Mouse (Mus musculus) forebrain, embryonic 11.5 days (tissue): ENCODE measurements around the gene Gatad2b. TPM values are rescaled to one million over a fixed set of nuclear protein-coding genes. Genes with fewer than 3 reads are reported as not detected.
"Not testable (repeated sequence)": the region's sequence is repeated elsewhere in the genome, so short reads cannot be mapped to it uniquely, and the experiment has no call there.

ENCODE experiments used
- ATAC-seq: fragments of 200-750 bp; cut with Nextera tagmentation; replicated peaks from 2 replicates; pipeline ENCODE4 v1.8.0; 2017; ENCODE audit warnings: moderate TSS enrichment; ENCODE audit not compliant: low FRiP score
- DNase-seq: peaks from one replicate; pipeline ENCODE4 v3.0.0-alpha.2; 2017; ENCODE audit warnings: low spot score
- H3K27ac ChIP-seq: fragments of 300-500 bp; sonication (generic); 2 replicates; pipeline ENCODE4 v1.5.1; 2014; ENCODE audit warnings: low read depth, low read length
- H3K27me3 ChIP-seq: fragments of 300-500 bp; sonication (generic); 2 replicates; pipeline ENCODE4 v1.6.1; 2014; ENCODE audit warnings: mild to moderate bottlenecking, low read length, mixed read lengths; ENCODE audit not compliant: control insufficient read depth, insufficient read depth
- H3K36me3 ChIP-seq: fragments of 300-500 bp; sonication (generic); 2 replicates; pipeline ENCODE4 v1.6.1; 2014; ENCODE audit warnings: mild to moderate bottlenecking, low read length, moderate library complexity, mixed read lengths; ENCODE audit not compliant: control insufficient read depth, insufficient read depth
- H3K4me1 ChIP-seq: fragments of 300-500 bp; sonication (generic); replicated peaks from 2 replicates; pipeline ENCODE4 v1.6.1; 2014; ENCODE audit warnings: low read length, mixed read lengths; ENCODE audit not compliant: control insufficient read depth, insufficient read depth
- H3K4me2 ChIP-seq: fragments of 300-500 bp; sonication (generic); 2 replicates; pipeline ENCODE4 v1.6.1; 2014; ENCODE audit warnings: low read depth, mild to moderate bottlenecking, low read length, moderate library complexity, mixed read lengths; ENCODE audit not compliant: severe bottlenecking
- H3K4me3 ChIP-seq: fragments of 300-500 bp; sonication (generic); 2 replicates; pipeline ENCODE4 v1.5.1; 2014; ENCODE audit warnings: low read depth, low read length
- H3K9ac ChIP-seq: fragments of 300-500 bp; sonication (generic); 2 replicates; pipeline ENCODE4 v1.6.1; 2014; ENCODE audit warnings: low read length
- H3K9me3 ChIP-seq: fragments of 300-500 bp; sonication (generic); 2 replicates; pipeline ENCODE4 v1.6.1; 2016; ENCODE audit warnings: low read length, mixed read lengths; ENCODE audit not compliant: control insufficient read depth
- WGBS: fragments of 180-500 bp; shearing (Covaris S2); extraction: QIAGEN DNeasy Blood & Tissue Kit; methylation state at CpG from one replicate; pipeline ENCODE4 v1.1.7; 2014; 5-methylcytosine and 5-hydroxymethylcytosine counted together
- polyA plus RNA-seq: library from polyadenylated mRNA; unstranded; fragments of >200 nt; fragmentation: Nextera tagmentation; extraction: Ambion mirVana; gene quantifications from 2 replicates; pipeline ENCODE4 v1.2.1, GENCODE M21; 2014

Gatad2b gene
- polyA plus RNA-seq: 12.9 and 14.3 TPM in 2 replicates

GRCm38 (mm10) chr3:90292345-90293275 is at the start of gene Gatad2b:
TSS of gene Gatad2b (plus strand) at chr3:90293178.
- H3K9me3 ChIP-seq: no peaks in the 10 kb centered on the region
- DNase-seq (peak; percentile 98), ATAC-seq (peak; percentile 99)
- peak within 1 kb of the TSS; percentile 81 for H3K9ac ChIP-seq
- under 1% methylated on average over 47 of the region's 47 CpGs for WGBS
- H3K36me3 ChIP-seq: no peaks in the 10 kb centered on the region
- H3K27ac ChIP-seq: peak within 1 kb of the TSS; percentile 97
- no peaks in the 10 kb centered on the region for H3K27me3 ChIP-seq
- H3K4me2 ChIP-seq: peak within 1 kb of the TSS; percentile 71
- no peaks in the 10 kb centered on the region; the same call in 1 of the 2 replicates for H3K4me1 ChIP-seq
- peak within 1 kb of the TSS; percentile 56 for H3K4me3 ChIP-seq

- no peaks in the 10 kb centered on the region for H3K27me3 ChIP-seq
- no peak overlapping the region for H3K4me3 ChIP-seq
- H3K4me1 ChIP-seq: peaks cover 11% of the 10 kb centered on the region
- no peak overlapping the region for H3K27ac ChIP-seq
- no peak overlapping the region for H3K4me2 ChIP-seq
- no peaks in the 10 kb centered on the region for H3K36me3 ChIP-seq
- no peak overlapping the region for H3K9ac ChIP-seq
- WGBS: 75% methylated on average over 2 of the region's 2 CpGs
- no peak for ATAC-seq
- no peak for DNase-seq
- no peaks in the 10 kb centered on the region for H3K9me3 ChIP-seq
These were observed 47.6 kb upstream of the Gatad2b start for GRCm38 (mm10) chr3:90245406-90245805.

- H3K9ac ChIP-seq: peak overlapping the region; percentile 51
- peak; percentile 14 for ATAC-seq
- H3K4me2 ChIP-seq: peak overlapping the region; percentile 50
These were observed 45.4 kb upstream of the Gatad2b start for GRCm38 (mm10) chr3:90247630-90247959.

GRCm38 (mm10) chr3:90247960-90248745 is 44.8 kb upstream of the Gatad2b start, which contains the start of gene Slc39a1:
TSS of gene Slc39a1 (plus strand) at chr3:90248172.
- peak; percentile 97 for DNase-seq
- peak within 1 kb of the TSS; percentile 96 for H3K4me2 ChIP-seq
- no peaks in the 10 kb centered on the region for H3K9me3 ChIP-seq
- no peaks in the 10 kb centered on the region; the same call in 1 of the 2 replicates for H3K36me3 ChIP-seq
- H3K9ac ChIP-seq: peak within 1 kb of the TSS; percentile 75
- WGBS: under 1% methylated on average over 42 of the region's 44 CpGs
- peak within 1 kb of the TSS; percentile 74 for H3K27ac ChIP-seq
- H3K27me3 ChIP-seq: no peaks in the 10 kb centered on the region
- H3K4me1 ChIP-seq: peaks cover 9% of the 10 kb centered on the region
- ATAC-seq: peak; percentile 94
- H3K4me3 ChIP-seq: peak within 1 kb of the TSS; percentile 55

More at GRCm38 (mm10) chr3:90247630-90247959, 45.4 kb upstream of the Gatad2b start:
- DNase-seq: no peak
- no peaks in the 10 kb centered on the region for H3K27me3 ChIP-seq
- H3K27ac ChIP-seq: peak overlapping the region; percentile 74
- peak overlapping the region; percentile 55 for H3K4me3 ChIP-seq
- no peaks in the 10 kb centered on the region; the same call in 1 of the 2 replicates for H3K36me3 ChIP-seq
- H3K4me1 ChIP-seq: peaks cover 11% of the 10 kb centered on the region
- no peaks in the 10 kb centered on the region for H3K9me3 ChIP-seq
- 0% methylated on average over 3 of the region's 3 CpGs for WGBS

GRCm38 (mm10) chr3:90248746-90249100 is 44.3 kb upstream of the Gatad2b start:
- Histone ChIP-seq H3K4me3 (peak overlapping the region; percentile 55), H3K4me2 (peak overlapping the region; percentile 96), H3K4me1 (peaks cover 8% of the 10 kb centered on the region), H3K27ac (no peak overlapping the region), H3K9ac (peak overlapping the region; percentile 75), H3K9me3 (no peaks in the 10 kb centered on the region), H3K36me3 (no peaks in the 10 kb centered on the region; the same call in 1 of the 2 replicates), H3K27me3 (no peaks in the 10 kb centered on the region)
- ATAC-seq (no peak), DNase-seq (no peak)
- WGBS: 15% methylated on average over 10 of the region's 10 CpGs

GRCm38 (mm10) chr3:90250791-90251190 is 42.2 kb upstream of the Gatad2b start:
- Histone ChIP-seq H3K4me2 (no peak overlapping the region), H3K27ac (no peak overlapping the region), H3K9ac (no peak overlapping the region), H3K4me3 (no peak overlapping the region), H3K36me3 (no peaks in the 10 kb centered on the region; the same call in 1 of the 2 replicates), H3K4me1 (peaks cover 13% of the 10 kb centered on the region), H3K27me3 (no peaks in the 10 kb centered on the region), H3K9me3 (no peaks in the 10 kb centered on the region)
- DNase-seq: no peak
- no peak for ATAC-seq
- 90% methylated on average over 6 of the region's 6 CpGs for WGBS

GRCm38 (mm10) chr3:90251731-90252226 is 41.2 kb upstream of the Gatad2b start:
- H3K9ac ChIP-seq, H3K4me3 ChIP-seq, ATAC-seq, DNase-seq, H3K27me3 ChIP-seq, H3K27ac ChIP-seq, H3K9me3 ChIP-seq, H3K36me3 ChIP-seq, H3K4me2 ChIP-seq: not testable (repeated sequence)
- H3K4me1 ChIP-seq: peaks cover 13% of the 10 kb centered on the region
- WGBS: 93% methylated on average over 8 of the region's 12 CpGs

- not testable (repeated sequence) for H3K27ac ChIP-seq, H3K9ac ChIP-seq, DNase-seq, H3K4me2 ChIP-seq, H3K27me3 ChIP-seq, H3K36me3 ChIP-seq, H3K9me3 ChIP-seq, ATAC-seq, H3K4me3 ChIP-seq
- WGBS: 98% methylated on average over 2 of the region's 2 CpGs
- H3K4me1 ChIP-seq: peaks cover 10% of the 10 kb centered on the region
These were observed 40.3 kb upstream of the Gatad2b start for GRCm38 (mm10) chr3:90252659-90253058.
